Mouse (Mus musculus) spleen, adult 2 months (tissue): ENCODE data around the gene Lrrc23. TPM values are rescaled to one million over a fixed set of nuclear protein-coding genes. Genes with fewer than 3 reads are reported as not detected.
A peak's percentile ranks its signal among the peaks of the same experiment; 100 is the strongest.

Experiments used
- DNase-seq, 2 experiments: peaks; one replicate each; pipeline versions ENCODE4 v3.0.0 to v3.0.0-alpha.2; 2012 to 2021; ENCODE audit warnings: low spot score in 2 of 2, low read depth in 1 of 2
- H3K27ac ChIP-seq: fragments of 200-500 bp; 2 replicates; pipeline ENCODE4 v1.5.1; 2012; ENCODE audit warnings: low read length, inconsistent platforms; ENCODE audit not compliant: insufficient read depth
- H3K27me3 ChIP-seq: fragments of 200-500 bp; 2 replicates; pipeline ENCODE4 v1.6.1; 2012; ENCODE audit warnings: mild to moderate bottlenecking, moderate library complexity, low read length, inconsistent platforms; ENCODE audit not compliant: control insufficient read depth, insufficient read depth
- H3K36me3 ChIP-seq: fragments of 200-500 bp; 2 replicates; pipeline ENCODE4 v1.6.1; 2012; ENCODE audit warnings: mild to moderate bottlenecking, low read length, inconsistent platforms; ENCODE audit not compliant: control insufficient read depth, insufficient read depth
- H3K4me1 ChIP-seq: fragments of 200-500 bp; 2 replicates; pipeline ENCODE4 v1.6.1; 2011; ENCODE audit warnings: inconsistent platforms; ENCODE audit not compliant: control insufficient read depth, insufficient read depth, insufficient read length
- H3K4me3 ChIP-seq: fragments of 200-500 bp; 2 replicates; pipeline ENCODE4 v1.5.1; 2011; ENCODE audit warnings: mild to moderate bottlenecking, inconsistent platforms; ENCODE audit not compliant: insufficient read depth, insufficient read length; ENCODE audit errors: extremely low read depth
- CTCF ChIP-seq: fragments of 200-500 bp; IDR thresholded peaks from 2 replicates; pipeline ENCODE4 v1.5.1; 2011; ENCODE audit warnings: mild to moderate bottlenecking, inconsistent platforms; ENCODE audit not compliant: insufficient read depth, insufficient read length, insufficient replicate concordance; ENCODE audit errors: extremely low read depth
- POLR2A ChIP-seq: fragments of 200-500 bp; IDR thresholded peaks from 2 replicates; pipeline ENCODE4 v1.6.1; 2011; ENCODE audit warnings: low read depth, low read length, inconsistent platforms
- WGBS: fragments of 180-500 bp; shearing (Covaris S2); methylation state at CpG from one replicate; pipeline ENCODE4 v1.1.7; 2018; 5-methylcytosine and 5-hydroxymethylcytosine counted together
- polyA plus RNA-seq: library from polyadenylated mRNA; depleted of rRNA; stranded (reverse); fragments of >200 nt; gene quantifications from 2 replicates; pipeline ENCODE4 v1.2.3, GENCODE M21; 2012; rRNA removed

Lrrc23 gene
- polyA plus RNA-seq, 1 experiment = 1.8 TPM

DNA sequence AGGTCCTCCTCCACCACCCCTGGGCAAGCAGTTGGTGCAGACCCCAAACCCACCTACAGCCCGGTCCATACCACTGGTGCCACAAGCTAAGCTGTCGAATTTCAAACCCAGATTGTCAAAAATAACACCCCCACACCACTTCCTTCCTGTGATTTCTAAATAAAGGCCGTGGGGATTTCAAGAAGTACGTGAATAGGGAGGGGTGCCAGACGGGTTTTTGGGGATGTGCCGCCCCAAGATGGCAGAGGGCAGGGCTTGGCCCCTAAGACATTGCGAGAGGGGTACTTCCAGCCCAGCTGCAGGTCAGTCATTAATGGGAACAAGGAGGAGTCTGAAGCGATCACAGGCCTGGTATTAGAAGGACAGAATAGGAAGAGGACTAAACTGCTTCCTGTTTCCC is 56.0 kb downstream of the Lrrc23 start:
- peak overlapping the region; percentile 48 for H3K4me3 ChIP-seq
- TF ChIP-seq POLR2A (no peak), CTCF (no peak)
- peaks cover 54% of the 10 kb centered on the region; the same call in 1 of the 2 replicates for H3K4me1 ChIP-seq
- WGBS = 11% methylated on average over 8 of the region's 8 CpGs
- no peaks in the 10 kb centered on the region for H3K27me3 ChIP-seq
- DNase-seq = peak in 1 of 2 experiments; percentile 63
- peak overlapping the region; percentile 90 for H3K27ac ChIP-seq
- H3K36me3 ChIP-seq = peaks cover 53% of the 10 kb centered on the region

DNA sequence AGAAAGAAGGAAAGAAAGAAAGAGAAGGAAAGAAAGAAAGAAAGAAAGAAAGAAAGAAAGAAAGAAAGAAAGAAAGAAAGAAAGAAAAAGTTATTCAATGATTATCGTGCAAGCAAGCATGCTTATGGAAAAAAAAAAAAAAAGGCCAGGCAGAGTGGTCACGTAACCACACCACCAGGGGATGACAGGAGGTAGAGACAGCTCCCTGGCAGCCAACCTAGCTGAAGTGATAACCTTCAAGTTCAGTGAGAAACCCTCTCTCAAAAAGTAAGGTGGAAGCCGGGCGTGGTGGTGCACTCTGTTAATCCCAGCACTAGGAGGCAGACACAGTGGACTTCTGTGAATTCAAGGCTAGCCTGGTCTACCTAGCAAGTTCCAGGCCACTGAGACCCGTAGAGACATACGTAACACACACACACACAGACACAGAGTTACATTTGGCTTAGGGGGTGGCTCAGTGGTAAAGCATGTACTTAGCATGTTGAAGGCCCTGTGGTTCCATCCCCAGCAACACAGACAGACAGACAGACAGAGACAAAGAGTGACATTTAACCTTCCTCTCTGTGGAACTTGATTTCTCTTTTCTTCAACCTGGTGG is 56.6 kb downstream of the Lrrc23 start:
- peak overlapping the region; percentile 48 for H3K4me3 ChIP-seq
- peaks cover 47% of the 10 kb centered on the region for H3K36me3 ChIP-seq
- 50% methylated on average over 6 of the region's 6 CpGs for WGBS
- no peaks in the 10 kb centered on the region for H3K27me3 ChIP-seq
- TF ChIP-seq CTCF = no peak
- no peak for TF ChIP-seq POLR2A
- peak overlapping the region; percentile 90 for H3K27ac ChIP-seq
- peak in 1 of 2 experiments; percentile 9 for DNase-seq
- H3K4me1 ChIP-seq = peaks cover 48% of the 10 kb centered on the region; the same call in 1 of the 2 replicates

DNA sequence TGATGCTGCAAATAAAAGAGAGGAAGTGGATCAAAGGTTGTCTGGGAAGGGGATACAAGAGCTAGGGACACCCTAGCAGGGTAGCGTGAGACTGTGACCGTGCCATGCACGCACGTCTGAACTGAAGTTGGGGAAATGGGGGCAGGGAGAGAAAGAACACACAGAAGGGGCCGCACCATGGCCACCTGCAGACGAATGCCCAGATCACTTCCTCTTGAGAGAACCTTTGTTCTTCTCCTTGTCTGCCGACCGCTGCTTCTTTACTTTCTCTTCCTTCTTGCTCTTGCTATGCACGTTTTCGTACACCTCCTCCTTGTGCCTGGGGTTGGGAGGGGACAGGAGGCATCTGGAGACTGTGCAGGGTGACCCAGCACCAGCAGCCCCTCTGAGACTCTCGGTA is 58.6 kb downstream of the Lrrc23 start:
- Histone ChIP-seq H3K36me3 (peaks cover 36% of the 10 kb centered on the region), H3K27me3 (no peaks in the 10 kb centered on the region), H3K27ac (peak overlapping the region; percentile 80), H3K4me3 (no peak overlapping the region), H3K4me1 (peaks cover 43% of the 10 kb centered on the region; the same call in 1 of the 2 replicates)
- no peak for TF ChIP-seq CTCF
- WGBS = 11% methylated on average over 11 of the region's 11 CpGs
- DNase-seq = peak; percentile 63 to 65

Other genes starting within 250 kb of the Lrrc23 start
- gene C1s1, start 237.4 kb downstream of the Lrrc23 start, polyA plus RNA-seq = 30.0 and 39.4 TPM in 2 replicates
- 0.05 TPM in 1 of 2 replicates, not detected in the other for gene C1rb, start 209.4 kb downstream of the Lrrc23 start, polyA plus RNA-seq
- 0.04 and 0.07 TPM in 2 replicates for gene C1s2, start 143.6 kb downstream of the Lrrc23 start, polyA plus RNA-seq
- 65.1 and 70.0 TPM in 2 replicates for gene Lpcat3, start 116.7 kb downstream of the Lrrc23 start, polyA plus RNA-seq
- gene Emg1, start 67.5 kb downstream of the Lrrc23 start, polyA plus RNA-seq = 46.2 and 47.9 TPM in 2 replicates
- 96.5 and 103 TPM in 2 replicates for gene Phb2, start 67.4 kb downstream of the Lrrc23 start, polyA plus RNA-seq
- 281 and 332 TPM in 2 replicates for gene Ptpn6, start 41.0 kb downstream of the Lrrc23 start, polyA plus RNA-seq
- 209 and 225 TPM in 2 replicates for gene Grcc10, start 38.4 kb downstream of the Lrrc23 start, polyA plus RNA-seq
- not detected in 2 replicates for gene Gm45234, start 23.7 kb downstream of the Lrrc23 start, polyA plus RNA-seq
- 37.4 and 41.3 TPM in 2 replicates for gene Atn1, start 23.2 kb downstream of the Lrrc23 start, polyA plus RNA-seq
- gene Eno2, start 10.1 kb downstream of the Lrrc23 start, polyA plus RNA-seq = 2.9 and 3.2 TPM in 2 replicates
- gene Spsb2, start 28.9 kb upstream of the Lrrc23 start, polyA plus RNA-seq = 10.3 and 13.5 TPM in 2 replicates
- 74.7 and 89.3 TPM in 2 replicates for gene Tpi1, start 34.6 kb upstream of the Lrrc23 start, polyA plus RNA-seq
- 53.8 and 65.3 TPM in 2 replicates for gene Usp5, start 49.8 kb upstream of the Lrrc23 start, polyA plus RNA-seq
- gene Cdca3, start 49.8 kb upstream of the Lrrc23 start, polyA plus RNA-seq = 30.4 and 39.0 TPM in 2 replicates
- 0.13 and 0.37 TPM in 2 replicates for gene Gnb3, start 60.5 kb upstream of the Lrrc23 start, polyA plus RNA-seq
- gene P3h3, start 78.0 kb upstream of the Lrrc23 start, polyA plus RNA-seq = 9.3 and 10.8 TPM in 2 replicates
- 2.7 and 3.0 TPM in 2 replicates for gene Gpr162, start 84.3 kb upstream of the Lrrc23 start, polyA plus RNA-seq
- gene Cd4, start 108.5 kb upstream of the Lrrc23 start, polyA plus RNA-seq = 34.2 and 35.9 TPM in 2 replicates
- gene Lag3, start 132.0 kb upstream of the Lrrc23 start, polyA plus RNA-seq = 10.9 and 18.2 TPM in 2 replicates
- 450 and 549 TPM in 2 replicates for gene Ptms, start 140.4 kb upstream of the Lrrc23 start, polyA plus RNA-seq
- 125 and 140 TPM in 2 replicates for gene Mlf2, start 151.7 kb upstream of the Lrrc23 start, polyA plus RNA-seq
- gene Cops7a, start 185.8 kb upstream of the Lrrc23 start, polyA plus RNA-seq = 106 and 116 TPM in 2 replicates
- gene Pianp, start 217.0 kb upstream of the Lrrc23 start, polyA plus RNA-seq = 3.4 and 5.4 TPM in 2 replicates
- 52.2 and 54.3 TPM in 2 replicates for gene Zfp384, start 229.4 kb upstream of the Lrrc23 start, polyA plus RNA-seq